Comparison of ENCODE assay signal across 20 mouse cellular contexts in genomic region chr11:107438140-107438539, GRCm38 (mm10). TPM values are rescaled to one million over a fixed set of nuclear protein-coding genes. Genes with fewer than 3 reads are reported as not detected.
DNase-seq lines count a peak whose midpoint lies in the region; ATAC-seq and TF ChIP-seq lines count a peak whose summit lies in the region.
"Had no signal": no experiment of that assay in that cellular context is flagged by ENCODE, and none has a peak within 500 bp of the region (broad histone marks: within the 10 kb centered on the region; RNA-seq: fewer than 3 reads in every experiment).

No protein-coding gene starts in this region.

- H3K4me2 ChIP-seq in kidney, postnatal 0 days (ENCODE audit: low read length) = no peak overlapping the region
- H3K4me2 ChIP-seq in kidney, embryonic 16.5 days (replicated peaks; ENCODE audit: low read depth, low read length) = no peak overlapping the region
- H3K4me2 ChIP-seq in embryonic facial prominence, embryonic 15.5 days (replicated peaks) = no peak overlapping the region
- H3K4me2 ChIP-seq: forebrain, embryonic 12.5 days; hindbrain, embryonic 12.5 days; limb, embryonic 12.5 days; liver, embryonic 13.5 days had no signal

- no peak for ATAC-seq in kidney, postnatal 0 days (replicated peaks; ENCODE audit: low FRiP score, low read depth)
- ATAC-seq in kidney, embryonic 16.5 days (ENCODE audit: low FRiP score, low TSS enrichment) = no peak
- no peak for ATAC-seq in embryonic facial prominence, embryonic 15.5 days (ENCODE audit: insufficient number of reproducible peaks, low FRiP score, low TSS enrichment, low read depth)
- ATAC-seq: activated CD4-positive, CD25-positive, alpha-beta regulatory T cell, adult 4 months; intestine, postnatal 0 days had no signal

- no peak; the same call in 1 of the 2 replicates for TF ChIP-seq CTCF in gastrocnemius, adult 2 months (IDR thresholded peaks at IDR 0.05)
- 0 out of 2 replicates have a peak, but pooled peaks have one; percentile 6 for TF ChIP-seq CTCF in kidney, postnatal 0 days (IDR thresholded peaks at IDR 0.05; ENCODE audit: low read depth)

- intact Hi-C loops in gastrocnemius, adult 2 months (cut with DNase I) = no loop called here
- intact Hi-C loops in left cerebral cortex, postnatal 10 days (cut with DNase I) = no loop called here

- peak overlapping the region; percentile 40 for H3K27ac ChIP-seq in gastrocnemius, adult 2 months
- no peak overlapping the region for H3K27ac ChIP-seq in kidney, postnatal 0 days
- no peak overlapping the region for H3K27ac ChIP-seq in kidney, embryonic 16.5 days (ENCODE audit: low read length)
- H3K27ac ChIP-seq in ES-E14 (ENCODE audit: insufficient read depth, low read depth, low read length, poor library complexity, severe bottlenecking) = peak overlapping the region; percentile 97; the same call in 1 of the 2 replicates
- peak overlapping the region; percentile 5; the same call in 1 of the 2 replicates for H3K27ac ChIP-seq in embryonic facial prominence, embryonic 15.5 days (replicated peaks)
- H3K27ac ChIP-seq: forebrain, embryonic 12.5 days; hindbrain, embryonic 12.5 days; left cerebral cortex, adult 2 months; limb, embryonic 12.5 days had no signal

- no peaks in the 10 kb centered on the region for H3K27me3 ChIP-seq in kidney, postnatal 0 days (ENCODE audit: insufficient read depth, low read length)
- H3K27me3 ChIP-seq in kidney, embryonic 16.5 days (ENCODE audit: insufficient read depth, low read length) = no peaks in the 10 kb centered on the region
- H3K27me3 ChIP-seq in embryonic facial prominence, embryonic 15.5 days = no peaks in the 10 kb centered on the region
- H3K27me3 ChIP-seq: forebrain, embryonic 12.5 days; hindbrain, embryonic 12.5 days; limb, embryonic 12.5 days; liver, embryonic 13.5 days; megakaryocyte, embryonic 14.5 days had no signal

- no peak overlapping the region for H3K9ac ChIP-seq in kidney, postnatal 0 days (ENCODE audit: low read depth, low read length)
- H3K9ac ChIP-seq in kidney, embryonic 16.5 days (replicated peaks; ENCODE audit: low read length) = no peak overlapping the region
- no peak overlapping the region for H3K9ac ChIP-seq in ES-E14 (ENCODE audit: insufficient read depth, low read depth, low read length, poor library complexity, severe bottlenecking)
- H3K9ac ChIP-seq in embryonic facial prominence, embryonic 15.5 days = no peak overlapping the region
- H3K9ac ChIP-seq: forebrain, embryonic 12.5 days; hindbrain, embryonic 12.5 days; limb, embryonic 12.5 days; liver, embryonic 13.5 days had no signal

- no peak overlapping the region for H3K4me3 ChIP-seq in gastrocnemius, adult 2 months
- no peak overlapping the region for H3K4me3 ChIP-seq in kidney, postnatal 0 days (replicated peaks; ENCODE audit: low read depth, low read length)
- H3K4me3 ChIP-seq in kidney, embryonic 16.5 days (ENCODE audit: low read length) = no peak overlapping the region
- no peak overlapping the region for H3K4me3 ChIP-seq in ES-E14 (ENCODE audit: insufficient read depth in 1 of 2, low read depth in 1 of 2, low read length in 2 of 2, poor library complexity in 1 of 2, severe bottlenecking in 1 of 2)
- H3K4me3 ChIP-seq in embryonic facial prominence, embryonic 15.5 days (replicated peaks) = no peak overlapping the region
- H3K4me3 ChIP-seq: erythroblast, embryonic 14.5 days; forebrain, embryonic 12.5 days; hindbrain, embryonic 12.5 days; left cerebral cortex, adult 2 months; limb, embryonic 12.5 days; liver, embryonic 13.5 days; megakaryocyte, embryonic 14.5 days had no signal

- H3K36me3 ChIP-seq in kidney, postnatal 0 days (ENCODE audit: insufficient read depth, low read length) = no peaks in the 10 kb centered on the region
- no peaks in the 10 kb centered on the region for H3K36me3 ChIP-seq in kidney, embryonic 16.5 days (ENCODE audit: insufficient read depth, low read length)
- no peaks in the 10 kb centered on the region for H3K36me3 ChIP-seq in ES-E14 (ENCODE audit: control insufficient read depth, insufficient read depth, low read length, poor library complexity, severe bottlenecking)
- no peaks in the 10 kb centered on the region for H3K36me3 ChIP-seq in embryonic facial prominence, embryonic 15.5 days
- H3K36me3 ChIP-seq: forebrain, embryonic 12.5 days; hindbrain, embryonic 12.5 days; limb, embryonic 12.5 days; liver, embryonic 13.5 days had no signal

- H3K9me3 ChIP-seq in kidney, postnatal 0 days (replicated peaks; ENCODE audit: low read length) = no peaks in the 10 kb centered on the region
- H3K9me3 ChIP-seq in kidney, embryonic 16.5 days (ENCODE audit: low read length) = no peaks in the 10 kb centered on the region
- H3K9me3 ChIP-seq in ES-E14 (ENCODE audit: control insufficient read depth, insufficient read depth, low read depth, low read length) = no peaks in the 10 kb centered on the region
- H3K9me3 ChIP-seq in embryonic facial prominence, embryonic 15.5 days (replicated peaks) = no peaks in the 10 kb centered on the region
- H3K9me3 ChIP-seq: limb, embryonic 12.5 days had no signal

- in situ Hi-C loops in ES-E14 (cut with MboI; ENCODE audit: low sequenced_read_pairs in 2 of 2, unreplicated experiment in 2 of 2) = no loop called here

- WGBS in kidney, postnatal 0 days = 63% methylated on average over 3 of the region's 3 CpGs
- WGBS in kidney, embryonic 16.5 days = 74% methylated on average over 3 of the region's 3 CpGs
- 29% methylated on average over 3 of the region's 3 CpGs for WGBS in embryonic facial prominence, embryonic 15.5 days

- no peak for DNase-seq in gastrocnemius, adult 2 months
- DNase-seq in gastrocnemius, postnatal 25 days = no peak
- DNase-seq in kidney, postnatal 0 days (ENCODE audit: low spot score) = no peak
- no peak for DNase-seq in ES-E14 (ENCODE audit: low read depth, low spot score)
- no peak for DNase-seq in left cerebral cortex, postnatal 10 days (ENCODE audit: extremely low spot score in 1 of 2, low spot score in 2 of 2)
- DNase-seq: cerebellum, adult 8-10 months; kidney, postnatal 4 days; liver, embryonic 13.5 days; lung, adult 2 months; lung, postnatal 36 days had no signal

- peaks cover 2% of the 10 kb centered on the region; the same call in 1 of the 2 replicates for H3K4me1 ChIP-seq in kidney, postnatal 0 days (replicated peaks; ENCODE audit: insufficient read depth, low read length)
- H3K4me1 ChIP-seq in kidney, embryonic 16.5 days (ENCODE audit: insufficient read depth, low read length) = peaks cover 7% of the 10 kb centered on the region
- H3K4me1 ChIP-seq in ES-E14 (ENCODE audit: control insufficient read depth in 2 of 2, insufficient read depth in 2 of 2, low read length in 2 of 2, poor library complexity in 1 of 2) = peaks cover 18 to 23% of the 10 kb centered on the region in 2 experiments
- peaks cover 20% of the 10 kb centered on the region for H3K4me1 ChIP-seq in embryonic facial prominence, embryonic 15.5 days

TF ChIP-seq in ES-E14, 5 proteins besides CTCF, POLR2A, EP300 and RAD21:
- TF ChIP-seq HCFC1 (IDR thresholded peaks at IDR 0.05; ENCODE audit: borderline replicate concordance, insufficient read depth, low read length) (no peak), CHD2 (IDR thresholded peaks at IDR 0.05; ENCODE audit: low read depth, low read length) (no peak), ZC3H11A (IDR thresholded peaks at IDR 0.05; ENCODE audit: borderline replicate concordance, low read depth, low read length) (no peak), MAFK (IDR thresholded peaks at IDR 0.05; ENCODE audit: insufficient read depth, low read depth, low read length) (no peak), ZNF384 (IDR thresholded peaks at IDR 0.05; ENCODE audit: low read depth, low read length) (no peak)

RNA-seq across cellular contexts. Expression of gene Pitpnc1, which starts 32.4 kb away (rescaled TPM):
- 100 to 1,000 TPM in 1 of 2 experiments, 10 to 100 TPM in 1; 59.4 to 114 TPM for total RNA-seq in gastrocnemius, adult 2 months (2021)
- 10 to 100 TPM; 89.2 TPM for total RNA-seq in gastrocnemius, postnatal 25 days (2021)
- polyA plus RNA-seq in kidney, postnatal 0 days (2015; fragmentation: Nextera tagmentation; extraction: Ambion mirVana) = 19.6 and 21.8 TPM in 2 replicates
- polyA plus RNA-seq in kidney, embryonic 16.5 days (2015; fragmentation: Nextera tagmentation; extraction: Ambion mirVana) = 21.5 and 23.0 TPM in 2 replicates
- 37.3 and 42.9 TPM in 2 replicates for total RNA-seq in ES-E14 (2012; rRNA removed)
- 20.6 and 22.0 TPM in 2 replicates for polyA plus RNA-seq in embryonic facial prominence, embryonic 15.5 days (2015; fragmentation: Nextera tagmentation; extraction: Ambion mirVana)
- 10 to 100 TPM; 76.1 to 83.2 TPM for total RNA-seq in left cerebral cortex, postnatal 10 days (2021)

RNA-seq across cellular contexts. Expression of gene Psmd12, which starts 41.1 kb away (rescaled TPM):
- 100 to 1,000 TPM; 105 to 106 TPM for total RNA-seq in gastrocnemius, adult 2 months (2021)
- total RNA-seq in gastrocnemius, postnatal 25 days (2021) = 100 to 1,000 TPM in 1 of 2 experiments, 10 to 100 TPM in 1; 92.3 to 104 TPM
- polyA plus RNA-seq in kidney, postnatal 0 days (2015; fragmentation: Nextera tagmentation; extraction: Ambion mirVana) = 151 and 163 TPM in 2 replicates
- polyA plus RNA-seq in kidney, embryonic 16.5 days (2015; fragmentation: Nextera tagmentation; extraction: Ambion mirVana) = 178 and 180 TPM in 2 replicates
- total RNA-seq in ES-E14 (2012; rRNA removed) = 72.7 and 140 TPM in 2 replicates
- polyA plus RNA-seq in embryonic facial prominence, embryonic 15.5 days (2015; fragmentation: Nextera tagmentation; extraction: Ambion mirVana) = 153 and 161 TPM in 2 replicates
- 10 to 100 TPM; 78.1 to 82.1 TPM for total RNA-seq in left cerebral cortex, postnatal 10 days (2021)

Comparison
In these comparisons a context has a peak if more than half of its experiments do, and no peak if none do; other contexts are left out.
1. H3K27ac ChIP-seq: peak in gastrocnemius, adult 2 months (single experiment), ES-E14 (single experiment) and embryonic facial prominence, embryonic 15.5 days (single experiment); none in kidney, postnatal 0 days (single experiment) and kidney, embryonic 16.5 days (single experiment).